Mouse (Mus musculus) kidney, adult 2 months (tissue): ENCODE measurements at regions not wholly inside any gene's neighbourhood (a gene's known extent, or its start where the extent isn't known, plus 50 kb on each side); places are given as distances from the start of the nearest gene placed in this dataset.

Experiments used
- DNase-seq: peaks from one replicate; pipeline ENCODE4 v3.0.0; 2021
- H3K27ac ChIP-seq: fragments of 200-500 bp; 2 replicates; pipeline ENCODE4 v1.5.1; 2012; ENCODE audit warnings: low read depth, low read length, control low read depth, inconsistent platforms; ENCODE audit not compliant: insufficient read depth
- H3K27me3 ChIP-seq: fragments of 200-500 bp; replicated peaks from 2 replicates; pipeline ENCODE4 v1.6.1; 2012; ENCODE audit warnings: mild to moderate bottlenecking, moderate library complexity, low read length, inconsistent platforms; ENCODE audit not compliant: control insufficient read depth, insufficient read depth
- H3K36me3 ChIP-seq: fragments of 200-500 bp; 2 replicates; pipeline ENCODE4 v1.6.1; 2012; ENCODE audit warnings: mild to moderate bottlenecking, moderate library complexity, low read length, inconsistent platforms; ENCODE audit not compliant: control insufficient read depth, insufficient read depth
- H3K4me1 ChIP-seq: fragments of 200-500 bp; 2 replicates; pipeline ENCODE4 v1.6.1; 2011; ENCODE audit warnings: low read length; ENCODE audit not compliant: control insufficient read depth, insufficient read depth
- H3K4me3 ChIP-seq: fragments of 200-500 bp; 2 replicates; pipeline ENCODE4 v1.5.1; 2011; ENCODE audit warnings: mild to moderate bottlenecking, low read depth, low read length, control low read depth; ENCODE audit not compliant: insufficient read depth
- CTCF ChIP-seq: fragments of 200-500 bp; conservative IDR thresholded peaks from 2 replicates; pipeline ENCODE4 v1.5.1; 2011; ENCODE audit warnings: low read depth, mild to moderate bottlenecking, control low read depth, low read length, moderate library complexity, mixed read lengths; ENCODE audit not compliant: insufficient read depth, insufficient read length
- POLR2A ChIP-seq: fragments of 200-500 bp; IDR thresholded peaks from one replicate; pipeline ENCODE4 v1.6.1; 2011; ENCODE audit warnings: low read depth, low read length, control low read depth
- WGBS: fragments of 180-500 bp; shearing (Covaris S2); methylation state at CpG from one replicate; pipeline ENCODE4 v1.1.7; 2018; 5-methylcytosine and 5-hydroxymethylcytosine counted together

GRCm38 (mm10) chr19:56105073-56105451 lies 181.9 kb upstream of the Habp2 start:
- Histone ChIP-seq H3K36me3 (no peaks in the 10 kb centered on the region), H3K4me1 (no peaks in the 10 kb centered on the region), H3K27me3 (no peaks in the 10 kb centered on the region), H3K4me3 (no peak overlapping the region), H3K27ac (no peak overlapping the region)
- WGBS = 59% methylated on average over 4 of the region's 4 CpGs
- TF ChIP-seq CTCF (no peak), POLR2A (no peak)
- DNase-seq = no peak

- Histone ChIP-seq H3K27me3 (no peaks in the 10 kb centered on the region), H3K36me3 (no peaks in the 10 kb centered on the region), H3K4me1 (no peaks in the 10 kb centered on the region), H3K4me3 (no peak overlapping the region), H3K27ac (no peak overlapping the region)
- 41% methylated on average over 23 of the region's 23 CpGs for WGBS
- TF ChIP-seq CTCF (no peak), POLR2A (no peak)
- peak; percentile 46 for DNase-seq
Measured at GRCm38 (mm10) chr19:56105452-56106091, 181.4 kb upstream of the Habp2 start.

- H3K4me3 ChIP-seq = no peak overlapping the region
- TF ChIP-seq CTCF (no peak), POLR2A (no peak)
- 85% methylated on average over 6 of the region's 6 CpGs for WGBS
Measured at GRCm38 (mm10) chr19:56108796-56109195, 178.1 kb upstream of the Habp2 start.

GRCm38 (mm10) chr19:56115552-56116284 lies 171.2 kb upstream of the Habp2 start:
- Histone ChIP-seq H3K4me1 (no peaks in the 10 kb centered on the region), H3K36me3 (no peaks in the 10 kb centered on the region), H3K4me3 (no peak overlapping the region), H3K27me3 (no peaks in the 10 kb centered on the region; the same call in 1 of the 2 replicates), H3K27ac (no peak overlapping the region)
- no peak for TF ChIP-seq CTCF
- no peak for TF ChIP-seq POLR2A
- 8% methylated on average over 12 of the region's 15 CpGs for WGBS
- DNase-seq = no peak

More at GRCm38 (mm10) chr19:56108796-56109195, 178.1 kb upstream of the Habp2 start:
- Histone ChIP-seq H3K27ac (no peak overlapping the region), H3K27me3 (no peaks in the 10 kb centered on the region), H3K4me1 (no peaks in the 10 kb centered on the region), H3K36me3 (no peaks in the 10 kb centered on the region)
- DNase-seq = no peak

GRCm38 (mm10) chr19:56116285-56116680 lies 170.7 kb upstream of the Habp2 start:
- Histone ChIP-seq H3K27ac (no peak overlapping the region), H3K36me3 (no peaks in the 10 kb centered on the region), H3K4me3 (no peak overlapping the region), H3K4me1 (no peaks in the 10 kb centered on the region), H3K27me3 (no peaks in the 10 kb centered on the region; the same call in 1 of the 2 replicates)
- no peak for DNase-seq
- WGBS = 41% methylated on average over 7 of the region's 7 CpGs
- TF ChIP-seq POLR2A (no peak), CTCF (no peak)

- Histone ChIP-seq H3K27ac (no peak overlapping the region), H3K27me3 (no peaks in the 10 kb centered on the region; the same call in 1 of the 2 replicates), H3K4me3 (no peak overlapping the region), H3K36me3 (no peaks in the 10 kb centered on the region), H3K4me1 (no peaks in the 10 kb centered on the region)
- DNase-seq = no peak
- WGBS = 85% methylated on average over 7 of the region's 7 CpGs
- TF ChIP-seq CTCF (no peak), POLR2A (no peak)
Measured at GRCm38 (mm10) chr19:56120723-56121122, 166.2 kb upstream of the Habp2 start.

GRCm38 (mm10) chr19:56122186-56122585 lies 164.8 kb upstream of the Habp2 start:
- H3K27ac ChIP-seq = no peak overlapping the region
- 71% methylated on average over 5 of the region's 5 CpGs for WGBS
- TF ChIP-seq POLR2A = no peak
- no peak for TF ChIP-seq CTCF
- H3K4me1 ChIP-seq = no peaks in the 10 kb centered on the region
- H3K36me3 ChIP-seq = no peaks in the 10 kb centered on the region
- H3K27me3 ChIP-seq = no peaks in the 10 kb centered on the region; the same call in 1 of the 2 replicates
- no peak for DNase-seq
- no peak overlapping the region for H3K4me3 ChIP-seq
